Mouse (Mus musculus): ENCODE results near the gene Gm49388. TPM values are rescaled to one million over a fixed set of nuclear protein-coding genes. Genes with fewer than 3 reads are reported as not detected.

Gm49388 gene
- polyA plus RNA-seq, 1 experiment from 2014 or later = not detected

GRCm38 (mm10) chr7:127760478-127760877 lies 24.9 kb upstream of the Gm49388 start:
- ATAC-seq (ENCODE audit: insufficient number of reproducible peaks, insufficient read depth, low FRiP score, low read depth) = no peak
- peaks cover 56% of the 10 kb centered on the region for H3K36me3 ChIP-seq (ENCODE audit: control insufficient read depth, insufficient read depth, low read length)
- WGBS = 77% methylated on average over 3 of the region's 3 CpGs

GRCm38 (mm10) chr7:127761026-127761425 lies 24.4 kb upstream of the Gm49388 start:
- Histone ChIP-seq H3K9ac (ENCODE audit: low read length) (no peak overlapping the region), H3K27ac (replicated peaks in 1 of 2; ENCODE audit: control insufficient read depth in 1 of 2, insufficient read depth in 1 of 2, low read depth in 2 of 2, low read length in 2 of 2) (no peak overlapping the region), H3K4me1 (ENCODE audit: control insufficient read depth in 2 of 2, insufficient read depth in 2 of 2, low read length in 2 of 2) (peaks cover 2 to 15% of the 10 kb centered on the region in 2 experiments; a peak in 3 of 4 replicates), H3K9me3 (ENCODE audit: control insufficient read depth, low read length) (no peaks in the 10 kb centered on the region), H3K4me2 (ENCODE audit: low read length) (no peak overlapping the region), H3K27me3 (ENCODE audit: control insufficient read depth, insufficient read depth, low read length) (no peaks in the 10 kb centered on the region; the same call in 1 of the 2 replicates), H3K4me3 (ENCODE audit: control insufficient read depth in 1 of 2, insufficient read depth in 1 of 2, low read depth in 1 of 2, low read length in 2 of 2) (no peak overlapping the region), H3K36me3 (ENCODE audit: control insufficient read depth, insufficient read depth, low read length) (peaks cover 60% of the 10 kb centered on the region)
- 30% methylated on average over 7 of the region's 7 CpGs for whole genome bisulfite sequencing
- peak; percentile 37; the same call in 1 of the 2 replicates for ATAC-seq (ENCODE audit: insufficient number of reproducible peaks, insufficient read depth, low FRiP score, low read depth)

More at GRCm38 (mm10) chr7:127760478-127760877, 24.9 kb upstream of the Gm49388 start:
- no peak overlapping the region for H3K4me3 ChIP-seq (ENCODE audit: control insufficient read depth in 1 of 2, insufficient read depth in 1 of 2, low read depth in 1 of 2, low read length in 2 of 2)
- H3K9me3 ChIP-seq (ENCODE audit: control insufficient read depth, low read length) = no peaks in the 10 kb centered on the region
- peaks cover 2 to 15% of the 10 kb centered on the region in 2 experiments; a peak in 3 of 4 replicates for H3K4me1 ChIP-seq (ENCODE audit: control insufficient read depth in 2 of 2, insufficient read depth in 2 of 2, low read length in 2 of 2)
- H3K9ac ChIP-seq (ENCODE audit: low read length) = no peak overlapping the region
- no peak overlapping the region for H3K27ac ChIP-seq (replicated peaks in 1 of 2; ENCODE audit: control insufficient read depth in 1 of 2, insufficient read depth in 1 of 2, low read depth in 2 of 2, low read length in 2 of 2)
- no peaks in the 10 kb centered on the region; the same call in 1 of the 2 replicates for H3K27me3 ChIP-seq (ENCODE audit: control insufficient read depth, insufficient read depth, low read length)
- H3K4me2 ChIP-seq (ENCODE audit: low read length) = no peak overlapping the region

GRCm38 (mm10) chr7:127763642-127764041 lies 21.8 kb upstream of the Gm49388 start:
- Histone ChIP-seq H3K27me3 (ENCODE audit: control insufficient read depth, insufficient read depth, low read length) (no peaks in the 10 kb centered on the region), H3K4me1 (ENCODE audit: control insufficient read depth in 2 of 2, insufficient read depth in 2 of 2, low read length in 2 of 2) (peaks cover 2 to 15% of the 10 kb centered on the region in 2 experiments; a peak in 3 of 4 replicates), H3K27ac (replicated peaks in 1 of 2; ENCODE audit: control insufficient read depth in 1 of 2, insufficient read depth in 1 of 2, low read depth in 2 of 2, low read length in 2 of 2) (no peak overlapping the region), H3K9me3 (ENCODE audit: control insufficient read depth, low read length) (no peaks in the 10 kb centered on the region), H3K9ac (ENCODE audit: low read length) (no peak overlapping the region), H3K4me3 (ENCODE audit: control insufficient read depth in 1 of 2, insufficient read depth in 1 of 2, low read depth in 1 of 2, low read length in 2 of 2) (no peak overlapping the region), H3K4me2 (ENCODE audit: low read length) (no peak overlapping the region), H3K36me3 (ENCODE audit: control insufficient read depth, insufficient read depth, low read length) (peaks cover 63% of the 10 kb centered on the region)
- 89% methylated on average over 4 of the region's 4 CpGs for WGBS
- no peak for ATAC-seq (ENCODE audit: insufficient number of reproducible peaks, insufficient read depth, low FRiP score, low read depth)

GRCm38 (mm10) chr7:127765756-127766155 lies 19.7 kb upstream of the Gm49388 start:
- Histone ChIP-seq H3K4me3 (ENCODE audit: control insufficient read depth in 1 of 2, insufficient read depth in 1 of 2, low read depth in 1 of 2, low read length in 2 of 2) (no peak overlapping the region), H3K9ac (ENCODE audit: low read length) (no peak overlapping the region), H3K4me1 (ENCODE audit: control insufficient read depth in 2 of 2, insufficient read depth in 2 of 2, low read length in 2 of 2) (peaks cover 8 to 11% of the 10 kb centered on the region in 2 experiments), H3K27ac (replicated peaks in 1 of 2; ENCODE audit: control insufficient read depth in 1 of 2, insufficient read depth in 1 of 2, low read depth in 2 of 2, low read length in 2 of 2) (no peak overlapping the region), H3K4me2 (ENCODE audit: low read length) (no peak overlapping the region), H3K9me3 (ENCODE audit: control insufficient read depth, low read length) (no peaks in the 10 kb centered on the region), H3K27me3 (ENCODE audit: control insufficient read depth, insufficient read depth, low read length) (no peaks in the 10 kb centered on the region), H3K36me3 (ENCODE audit: control insufficient read depth, insufficient read depth, low read length) (peaks cover 63% of the 10 kb centered on the region)
- 65% methylated on average over 2 of the region's 2 CpGs for WGBS
- ATAC-seq (ENCODE audit: insufficient number of reproducible peaks, insufficient read depth, low FRiP score, low read depth) = no peak

GRCm38 (mm10) chr7:127766851-127767609 lies 18.4 kb upstream of the Gm49388 start:
- Histone ChIP-seq H3K9ac (ENCODE audit: low read length) (no peak overlapping the region), H3K4me1 (ENCODE audit: control insufficient read depth in 2 of 2, insufficient read depth in 2 of 2, low read length in 2 of 2) (peaks cover 8 to 12% of the 10 kb centered on the region in 2 experiments), H3K9me3 (ENCODE audit: control insufficient read depth, low read length) (no peaks in the 10 kb centered on the region), H3K36me3 (ENCODE audit: control insufficient read depth, insufficient read depth, low read length) (peaks cover 59% of the 10 kb centered on the region), H3K4me2 (ENCODE audit: low read length) (no peak overlapping the region), H3K4me3 (ENCODE audit: control insufficient read depth in 1 of 2, insufficient read depth in 1 of 2, low read depth in 1 of 2, low read length in 2 of 2) (no peak overlapping the region), H3K27me3 (ENCODE audit: control insufficient read depth, insufficient read depth, low read length) (no peaks in the 10 kb centered on the region), H3K27ac (replicated peaks in 1 of 2; ENCODE audit: control insufficient read depth in 1 of 2, insufficient read depth in 1 of 2, low read depth in 2 of 2, low read length in 2 of 2) (no peak overlapping the region)
- no peak for ATAC-seq (ENCODE audit: insufficient number of reproducible peaks, insufficient read depth, low FRiP score, low read depth)
- 73% methylated on average over 17 of the region's 17 CpGs for WGBS

- H3K9me3 ChIP-seq (ENCODE audit: control insufficient read depth, low read length) = no peaks in the 10 kb centered on the region
- no peak for ATAC-seq (ENCODE audit: insufficient number of reproducible peaks, insufficient read depth, low FRiP score, low read depth)
- H3K4me3 ChIP-seq (ENCODE audit: control insufficient read depth in 1 of 2, insufficient read depth in 1 of 2, low read depth in 1 of 2, low read length in 2 of 2) = no peak overlapping the region
- H3K36me3 ChIP-seq (ENCODE audit: control insufficient read depth, insufficient read depth, low read length) = peaks cover 52% of the 10 kb centered on the region
- H3K27ac ChIP-seq (replicated peaks in 1 of 2; ENCODE audit: control insufficient read depth in 1 of 2, insufficient read depth in 1 of 2, low read depth in 2 of 2, low read length in 2 of 2) = no peak overlapping the region
- H3K4me1 ChIP-seq (ENCODE audit: control insufficient read depth in 2 of 2, insufficient read depth in 2 of 2, low read length in 2 of 2) = peaks cover 8 to 12% of the 10 kb centered on the region in 2 experiments
- WGBS = 90% methylated on average over 19 of the region's 19 CpGs
- no peak overlapping the region for H3K9ac ChIP-seq (ENCODE audit: low read length)
- no peak overlapping the region for H3K4me2 ChIP-seq (ENCODE audit: low read length)
- no peaks in the 10 kb centered on the region for H3K27me3 ChIP-seq (ENCODE audit: control insufficient read depth, insufficient read depth, low read length)
These were observed 17.6 kb upstream of the Gm49388 start for GRCm38 (mm10) chr7:127767671-127768345.

- H3K27me3 ChIP-seq (ENCODE audit: control insufficient read depth, insufficient read depth, low read length) = no peaks in the 10 kb centered on the region
- ATAC-seq (ENCODE audit: insufficient number of reproducible peaks, insufficient read depth, low FRiP score, low read depth) = peak; percentile 0; the same call in 1 of the 2 replicates
- 0 out of 4 replicates have a peak overlapping the region, but pooled peaks of 1 of the 2 experiments have one; percentile 4 for H3K27ac ChIP-seq (replicated peaks in 1 of 2; ENCODE audit: control insufficient read depth in 1 of 2, insufficient read depth in 1 of 2, low read depth in 2 of 2, low read length in 2 of 2)
- H3K9me3 ChIP-seq (ENCODE audit: control insufficient read depth, low read length) = no peaks in the 10 kb centered on the region
- WGBS = 55% methylated on average over 13 of the region's 13 CpGs
- no peak overlapping the region for H3K9ac ChIP-seq (ENCODE audit: low read length)
- H3K4me3 ChIP-seq (ENCODE audit: control insufficient read depth in 1 of 2, insufficient read depth in 1 of 2, low read depth in 1 of 2, low read length in 2 of 2) = no peak overlapping the region
- H3K4me1 ChIP-seq (ENCODE audit: control insufficient read depth in 2 of 2, insufficient read depth in 2 of 2, low read length in 2 of 2) = peaks cover 8 to 12% of the 10 kb centered on the region in 2 experiments
- H3K36me3 ChIP-seq (ENCODE audit: control insufficient read depth, insufficient read depth, low read length) = peaks cover 48% of the 10 kb centered on the region
- H3K4me2 ChIP-seq (ENCODE audit: low read length) = peak overlapping the region; percentile 93
These were observed 16.9 kb upstream of the Gm49388 start for GRCm38 (mm10) chr7:127768346-127768996.
